Comparison of ENCODE assay signal across 9 mouse cellular contexts in the genomic region with DNA sequence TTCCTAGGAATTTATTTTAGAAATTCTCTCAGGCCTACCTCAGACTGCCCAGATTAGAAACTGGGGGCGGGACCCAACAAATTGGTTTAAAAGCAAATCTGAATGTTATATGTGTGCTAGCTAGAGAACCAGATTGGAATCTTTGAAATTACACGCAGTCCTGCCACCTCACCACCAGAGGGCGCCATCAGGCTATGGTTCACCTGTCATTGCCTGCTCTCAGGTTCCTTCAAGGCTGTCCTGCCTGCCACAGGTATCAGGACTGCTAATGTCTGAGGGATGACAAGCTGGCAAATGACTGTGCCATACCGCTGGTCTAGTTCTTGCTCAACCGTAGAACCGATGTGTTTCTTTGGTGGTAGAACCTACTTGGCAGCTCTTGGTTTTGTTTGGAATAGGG. TPM values are rescaled to one million over a fixed set of nuclear protein-coding genes. Genes with fewer than 3 reads are reported as not detected.
DNase-seq lines count a peak whose midpoint lies in the region; ATAC-seq and TF ChIP-seq lines count a peak whose summit lies in the region.
"Had no signal": no experiment of that assay in that cellular context is flagged by ENCODE, and none has a peak within 500 bp of the region (broad histone marks: within the 10 kb centered on the region; RNA-seq: fewer than 3 reads in every experiment).

No protein-coding gene starts in this region.

- H3K27me3 ChIP-seq in heart, embryonic 12.5 days (replicated peaks), result no peaks in the 10 kb centered on the region; the same call in 1 of the 2 replicates
- no peaks in the 10 kb centered on the region for H3K27me3 ChIP-seq in hindbrain, embryonic 16.5 days (replicated peaks; ENCODE audit: control insufficient read depth, insufficient read depth, low read length)
- no peaks in the 10 kb centered on the region for H3K27me3 ChIP-seq in testis, adult 2 months (ENCODE audit: control insufficient read depth, insufficient read depth, low read length)

- no peaks in the 10 kb centered on the region for H3K36me3 ChIP-seq in heart, embryonic 12.5 days
- no peaks in the 10 kb centered on the region for H3K36me3 ChIP-seq in hindbrain, embryonic 16.5 days (ENCODE audit: control insufficient read depth, insufficient read depth, low read length)
- H3K36me3 ChIP-seq in testis, adult 2 months (ENCODE audit: control insufficient read depth, insufficient read depth, low read length), result no peaks in the 10 kb centered on the region

- ATAC-seq in heart, embryonic 12.5 days (ENCODE audit: insufficient number of reproducible peaks, low FRiP score), result no peak
- peak; percentile 40; the same call in 1 of the 2 replicates for ATAC-seq in hindbrain, embryonic 16.5 days

- no peaks in the 10 kb centered on the region for H3K4me1 ChIP-seq in heart, embryonic 12.5 days (replicated peaks)
- no peaks in the 10 kb centered on the region for H3K4me1 ChIP-seq in hindbrain, embryonic 16.5 days (ENCODE audit: control insufficient read depth, insufficient read depth, low read depth, low read length)
- H3K4me1 ChIP-seq in testis, adult 2 months (ENCODE audit: control insufficient read depth, insufficient read depth, low read length), result no peaks in the 10 kb centered on the region

- TF ChIP-seq CTCF in testis, adult 2 months (IDR thresholded peaks at IDR 0.05; ENCODE audit: control insufficient read depth, insufficient read depth, insufficient replicate concordance, low read depth, low read length), result peak; percentile 99

- intact Hi-C loops in heart, postnatal 10 days (cut with DNase I), result loop anchor here (1.0 to 2.0 kb wide), 2 partner anchors 19 to 392 kb away; no protein-coding TSS in a partner anchor
- intact Hi-C loops in left cerebral cortex, postnatal 36 days (cut with DNase I), result loop anchor here (2.0 to 5.0 kb wide), 2 partner anchors 393 to 537 kb away; no protein-coding TSS in a partner anchor

- H3K4me3 ChIP-seq in heart, embryonic 12.5 days, result no peak overlapping the region
- H3K4me3 ChIP-seq in hindbrain, embryonic 16.5 days (ENCODE audit: low read length), result no peak overlapping the region
- H3K4me3 ChIP-seq in testis, adult 2 months (ENCODE audit: control insufficient read depth, low read depth, low read length), result no peak overlapping the region

- H3K27ac ChIP-seq in heart, embryonic 12.5 days (ENCODE audit: poor library complexity, severe bottlenecking), result no peak overlapping the region
- no peak overlapping the region for H3K27ac ChIP-seq in hindbrain, embryonic 16.5 days (ENCODE audit: low read depth, low read length)
- no peak overlapping the region for H3K27ac ChIP-seq in testis, adult 2 months (ENCODE audit: control insufficient read depth, insufficient read depth, low read depth, low read length)
- H3K27ac ChIP-seq: macrophage had no signal

- no peak for TF ChIP-seq POLR2A in testis, adult 2 months (IDR thresholded peaks at IDR 0.05; ENCODE audit: control insufficient read depth, low read depth, low read length)

- H3K9ac ChIP-seq in heart, embryonic 12.5 days, result no peak overlapping the region
- no peak overlapping the region for H3K9ac ChIP-seq in hindbrain, embryonic 16.5 days (ENCODE audit: low read depth, low read length)

- peak; percentile 50 to 77 for DNase-seq in heart, postnatal 10 days
- DNase-seq in adipocyte (ENCODE audit: low spot score), result peak; percentile 71
- peak; percentile 80 to 81 for DNase-seq in cerebellum, postnatal 36 days
- peak; percentile 68 to 72 for DNase-seq in left cerebral cortex, postnatal 36 days (ENCODE audit: low spot score in 2 of 2)
- peak; percentile 71 for DNase-seq in naive thymus-derived CD4-positive, alpha-beta T cell, adult 2 months (ENCODE audit: low read depth)

- WGBS in heart, embryonic 12.5 days, result 18% methylated on average over 6 of the region's 6 CpGs
- WGBS in hindbrain, embryonic 16.5 days, result 17% methylated on average over 6 of the region's 6 CpGs

- no peaks in the 10 kb centered on the region for H3K9me3 ChIP-seq in heart, embryonic 12.5 days (replicated peaks)
- H3K9me3 ChIP-seq in hindbrain, embryonic 16.5 days (ENCODE audit: control insufficient read depth, low read length), result no peaks in the 10 kb centered on the region

- H3K4me2 ChIP-seq in heart, embryonic 12.5 days, result no peak overlapping the region
- no peak overlapping the region for H3K4me2 ChIP-seq in hindbrain, embryonic 16.5 days (ENCODE audit: low read length)

RNA-seq across cellular contexts. Expression of gene Nppc, which starts 20.1 kb away (rescaled TPM):
- total RNA-seq in heart, postnatal 10 days (2021), result under 1 TPM; 0.42 to 0.93 TPM
- 1.3 TPM in 2 replicates for polyA plus RNA-seq in heart, embryonic 12.5 days (2016; fragmentation: Nextera tagmentation; extraction: Ambion mirVana)
- 20.1 and 26.6 TPM in 2 replicates for polyA plus RNA-seq in hindbrain, embryonic 16.5 days (2015; fragmentation: Nextera tagmentation; extraction: Ambion mirVana)
- 10 to 100 TPM; 10.8 to 18.4 TPM for total RNA-seq in left cerebral cortex, postnatal 36 days (2021)
- 0.23 and 0.26 TPM in 2 replicates for polyA plus RNA-seq in testis, adult 2 months (2012; rRNA removed)
- polyA plus RNA-seq: macrophage had no signal

RNA-seq across cellular contexts. Expression of gene Dis3l2, which starts 53.3 kb away (rescaled TPM):
- total RNA-seq in heart, postnatal 10 days (2021), result 10 to 100 TPM; 16.0 TPM
- 17.0 and 18.2 TPM in 2 replicates for polyA plus RNA-seq in heart, embryonic 12.5 days (2016; fragmentation: Nextera tagmentation; extraction: Ambion mirVana)
- 37.8 and 40.1 TPM in 2 replicates for polyA plus RNA-seq in hindbrain, embryonic 16.5 days (2015; fragmentation: Nextera tagmentation; extraction: Ambion mirVana)
- total RNA-seq in left cerebral cortex, postnatal 36 days (2021), result 10 to 100 TPM; 27.2 to 28.4 TPM
- 27.5 and 29.4 TPM in 2 replicates for polyA plus RNA-seq in testis, adult 2 months (2012; rRNA removed)
